Mouse (Mus musculus) urinary bladder, postnatal 4 days (tissue): Measurements from ENCODE around the gene Coro1c.

ENCODE experiments used
- DNase-seq, 2 experiments: peaks; one replicate each; pipeline ENCODE4 v3.0.0; 2021 to 2022; ENCODE audit warnings: low spot score in 2 of 2

The Coro1c gene

DNA sequence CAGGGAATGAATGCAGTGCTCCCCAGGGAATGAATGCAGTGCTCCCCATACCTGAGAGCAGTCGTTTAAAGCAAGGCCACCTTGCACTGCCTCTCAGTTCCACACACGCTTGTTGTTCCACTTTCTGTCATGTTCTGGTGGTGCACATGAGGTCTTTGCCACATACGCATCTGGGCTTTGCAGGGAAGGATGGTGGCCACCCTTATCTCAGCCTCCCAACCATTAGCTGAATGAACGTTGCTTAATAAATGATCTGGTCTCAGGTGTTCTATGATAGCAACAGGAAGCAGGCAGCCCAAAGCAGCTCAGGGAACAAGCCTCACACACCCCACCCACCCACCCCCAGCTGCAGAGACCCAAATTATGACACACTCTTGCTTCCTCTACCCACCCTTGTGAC is 16.1 kb upstream of the Coro1c start:
- no peak for DNase-seq

DNA sequence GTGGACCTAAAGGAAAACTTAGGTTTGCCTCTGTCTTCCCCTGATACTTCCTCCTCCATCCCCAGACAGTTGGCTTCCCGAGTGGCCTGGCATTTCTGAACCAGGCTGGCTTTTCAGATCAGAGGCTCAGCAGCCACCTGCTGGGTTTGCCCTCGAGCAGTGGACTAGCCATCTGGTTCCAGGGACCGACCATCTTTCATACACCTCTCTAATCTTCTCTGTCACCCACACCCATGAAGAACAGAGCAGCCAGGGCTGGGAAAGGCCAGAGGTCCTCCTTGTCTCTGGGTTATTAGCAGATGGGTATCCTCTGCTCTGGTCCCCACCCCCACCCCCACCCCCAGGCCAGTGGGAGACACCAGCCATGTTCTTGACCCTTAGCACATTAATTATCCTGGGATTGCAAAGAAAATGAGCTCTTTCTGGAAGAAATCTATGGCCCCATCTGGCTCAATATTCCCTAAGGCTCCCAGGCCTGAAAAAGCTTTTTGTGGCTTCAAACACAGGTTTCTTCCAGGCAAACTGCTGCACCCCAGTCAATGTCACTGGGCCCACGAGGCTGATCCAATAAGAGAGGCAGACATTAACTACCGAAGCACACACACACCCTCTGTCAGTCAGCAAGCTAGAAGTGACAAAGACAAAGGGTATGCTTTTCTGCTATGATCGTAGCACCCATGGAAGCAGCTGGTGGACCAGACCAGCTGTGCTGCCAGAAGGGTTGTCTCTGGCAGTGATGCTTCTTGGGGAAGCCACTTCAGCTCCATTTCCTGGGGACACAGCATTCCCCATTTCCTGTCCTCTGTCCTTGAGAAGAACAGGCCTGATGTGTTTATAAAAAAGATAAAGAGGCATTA is 13.0 kb upstream of the Coro1c start:
- no peak for DNase-seq

DNA sequence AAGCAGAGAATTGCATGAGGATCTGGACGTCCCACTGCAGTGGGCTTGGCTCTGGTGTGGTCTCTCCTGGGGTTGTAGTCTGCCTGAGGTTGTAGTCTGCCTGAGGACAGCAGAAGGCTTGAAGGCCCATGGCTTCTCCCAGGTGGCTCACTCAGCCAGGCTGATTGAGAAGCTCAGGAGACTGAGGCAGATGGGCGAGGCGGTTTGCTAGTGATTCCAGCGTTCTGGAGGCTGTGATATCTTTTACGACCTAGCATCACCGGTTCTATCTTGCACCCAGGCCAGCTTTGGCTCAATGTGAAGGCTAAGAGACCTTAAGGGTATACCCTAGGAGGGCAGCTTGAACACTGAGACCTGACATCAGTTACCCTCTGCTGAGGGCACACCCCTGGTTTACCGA is 10.5 kb upstream of the Coro1c start:
- DNase-seq = no peak

DNA sequence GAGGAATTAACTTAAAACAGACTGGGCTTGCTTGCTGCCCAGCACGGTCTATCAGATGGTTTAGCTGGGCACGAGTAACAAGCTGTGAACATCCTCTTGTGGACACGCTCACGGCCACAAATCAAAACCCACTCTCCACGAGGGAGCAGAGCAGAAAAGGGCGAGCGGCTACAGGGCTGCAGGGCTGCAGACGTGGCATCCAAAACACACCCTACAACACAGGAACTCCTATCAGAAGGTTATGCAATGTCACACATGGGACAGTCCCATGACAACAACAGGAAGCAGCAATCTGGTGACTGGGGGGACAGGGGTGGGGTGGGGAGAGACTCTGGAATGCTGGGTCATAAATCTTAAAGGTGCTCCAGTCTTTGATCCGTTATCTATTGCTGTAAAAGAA is 10.1 kb upstream of the Coro1c start:
- DNase-seq = no peak

DNA sequence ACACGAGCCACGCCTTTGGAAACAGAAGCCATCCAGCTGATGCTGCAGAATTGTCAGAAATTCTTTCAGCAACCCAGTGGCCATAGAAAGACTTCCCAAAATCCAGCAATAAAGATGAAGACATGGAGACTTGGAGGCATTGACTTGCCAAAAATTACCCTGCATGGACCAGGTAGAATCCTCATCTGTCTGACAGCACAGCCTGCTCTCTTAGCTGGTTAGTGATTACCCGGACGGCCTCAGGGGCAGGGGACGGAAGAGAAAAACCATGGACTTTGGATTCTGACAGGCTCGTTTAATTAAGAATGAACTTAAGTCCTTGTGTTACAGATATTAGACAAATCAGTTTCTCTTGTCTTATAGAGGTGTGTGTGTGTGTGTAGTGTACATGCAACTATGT is 2.1 kb upstream of the Coro1c start:
- DNase-seq = no peak

DNA sequence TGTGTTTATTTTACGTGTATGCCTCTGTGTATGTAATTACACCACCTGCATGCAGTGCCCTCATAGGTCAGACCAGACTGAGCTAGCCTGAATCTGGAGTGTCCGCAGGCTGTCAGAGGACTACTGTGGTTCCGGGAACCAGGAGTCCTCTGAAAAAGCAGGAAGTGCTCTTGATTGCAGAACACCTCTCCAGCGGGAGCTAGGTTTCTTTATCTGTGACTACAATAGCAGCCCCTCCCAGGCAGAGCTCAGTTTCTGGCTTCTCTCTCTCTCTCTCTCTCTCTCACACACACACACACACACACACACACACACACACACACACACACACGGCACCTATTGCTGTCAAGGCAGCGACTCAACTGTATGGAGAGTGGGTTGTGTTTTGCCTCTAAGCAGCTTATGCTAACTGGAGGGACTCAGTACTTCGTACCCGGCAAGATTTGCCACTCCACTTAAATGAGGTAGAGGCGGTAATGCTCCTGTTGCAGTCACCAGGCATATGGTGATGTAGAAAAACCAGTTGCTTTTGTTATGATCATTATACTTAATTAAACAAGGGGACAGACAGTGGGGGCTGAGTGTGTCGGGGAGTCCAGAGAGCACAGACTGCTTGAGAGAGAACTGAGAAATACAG is 1.6 kb upstream of the Coro1c start:
- no peak for DNase-seq

DNA sequence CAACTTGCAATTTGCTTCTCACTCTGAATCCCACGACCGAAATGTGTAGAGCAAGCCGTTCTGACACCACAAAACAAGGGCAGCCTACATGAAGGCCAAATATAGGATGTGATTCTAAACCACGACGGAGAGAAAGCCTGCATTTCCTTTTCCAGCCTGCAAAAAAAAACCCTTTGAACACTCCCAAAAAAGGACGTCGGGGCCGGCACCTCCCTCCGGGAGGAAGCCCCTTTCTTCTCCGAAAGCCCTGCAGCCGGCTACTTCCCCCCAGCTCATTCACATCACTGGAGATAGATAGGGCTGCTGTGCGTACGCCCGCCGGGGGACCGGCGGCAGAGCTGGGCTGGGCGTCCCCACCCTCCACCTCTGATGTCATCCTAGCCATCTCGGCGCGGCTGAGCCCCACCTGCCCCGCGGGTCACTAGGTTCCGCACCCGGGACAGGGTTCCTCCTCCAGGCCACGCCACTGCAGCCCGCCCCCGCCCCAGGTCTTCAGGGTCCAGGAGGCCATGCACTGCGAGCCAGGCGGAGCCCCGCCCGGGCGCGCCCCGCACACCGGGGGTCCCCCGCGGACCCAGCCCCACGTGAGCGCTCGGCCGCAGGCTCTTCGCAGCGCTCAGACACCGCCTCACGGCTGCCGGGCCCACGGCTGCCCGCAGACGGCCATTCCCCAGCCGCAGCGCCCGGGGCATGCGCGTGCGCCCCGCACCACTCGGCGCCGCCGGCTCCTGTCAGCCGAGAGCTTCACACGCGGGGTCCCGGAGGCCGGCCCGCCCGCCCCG is 581 bp downstream of the Coro1c start:
- peak in 1 of 2 experiments; percentile 52 for DNase-seq

DNA sequence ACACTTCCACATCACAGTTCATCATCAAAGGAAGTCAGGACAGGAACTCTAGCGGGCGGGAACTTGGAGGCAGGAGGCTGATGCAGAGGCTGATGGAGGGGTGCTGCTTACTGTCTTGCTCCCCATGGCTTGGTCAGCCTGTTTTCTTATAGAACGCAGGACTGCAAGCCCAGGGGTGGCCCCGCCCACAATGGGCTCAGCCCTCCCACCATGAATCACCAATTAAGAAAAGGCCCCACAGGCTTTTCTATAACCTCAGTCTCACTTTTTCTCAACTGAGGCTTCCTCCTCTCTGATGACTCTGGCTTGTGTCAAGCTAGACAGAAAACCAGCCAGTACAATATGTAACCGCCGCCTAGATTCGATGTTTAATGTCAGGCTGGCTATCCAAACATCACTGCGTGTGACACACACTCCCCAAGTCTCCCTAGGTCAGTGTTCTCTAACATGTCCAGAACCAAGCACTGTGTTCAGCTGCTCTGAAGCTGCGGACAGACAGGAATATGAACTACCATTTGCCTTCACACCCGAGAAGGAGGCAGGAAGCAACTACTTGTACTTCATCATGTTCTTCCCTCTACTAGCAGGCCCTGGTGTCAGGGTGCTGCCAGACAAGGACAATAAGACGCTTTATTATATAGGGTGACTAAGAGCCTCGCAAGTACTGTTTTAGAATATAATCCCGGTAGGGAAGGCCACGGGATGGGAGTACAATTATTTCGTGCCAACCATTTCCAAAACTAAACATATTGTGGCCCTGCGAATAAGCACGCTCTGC is 1.4 kb downstream of the Coro1c start:
- peak in 1 of 2 experiments; percentile 52 for DNase-seq

DNA sequence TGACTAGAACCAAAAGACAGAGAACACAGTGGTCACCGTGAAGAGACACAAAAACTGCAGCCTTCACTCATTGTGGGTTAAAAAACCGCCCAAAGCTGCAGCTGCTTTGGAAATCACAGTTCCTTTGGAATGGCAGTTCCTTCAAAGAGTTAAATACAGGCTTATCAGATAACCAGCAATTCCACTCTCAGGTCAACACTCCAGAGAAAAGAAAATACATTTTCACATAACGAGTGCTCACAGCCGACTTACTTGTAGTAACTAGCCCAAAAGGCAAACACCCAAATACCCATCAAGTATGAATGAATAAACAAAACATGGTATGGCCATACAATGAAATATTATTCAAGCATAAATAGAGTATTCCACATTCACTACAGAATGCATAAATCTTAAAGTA is 3.6 kb downstream of the Coro1c start:
- DNase-seq = no peak

DNA sequence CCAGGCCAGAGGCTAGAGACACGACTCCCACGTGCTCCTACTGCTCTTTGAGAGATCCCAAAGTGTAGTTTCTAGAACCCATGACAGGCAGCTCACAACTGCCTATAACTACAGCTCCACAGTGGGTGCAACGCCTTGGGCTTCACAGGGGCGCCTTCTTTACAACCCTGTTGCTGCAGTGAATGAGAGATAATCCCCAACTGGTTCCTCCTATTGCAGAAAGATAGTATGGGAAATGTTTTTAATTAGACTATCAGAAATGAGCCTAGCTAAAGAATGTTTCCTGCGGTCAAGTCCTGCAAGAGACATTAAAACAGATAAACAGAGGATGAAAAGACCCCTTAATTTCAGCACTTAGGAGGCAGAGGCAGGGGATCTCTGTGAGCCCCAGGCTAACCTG is 5.6 kb downstream of the Coro1c start:
- DNase-seq = no peak

DNA sequence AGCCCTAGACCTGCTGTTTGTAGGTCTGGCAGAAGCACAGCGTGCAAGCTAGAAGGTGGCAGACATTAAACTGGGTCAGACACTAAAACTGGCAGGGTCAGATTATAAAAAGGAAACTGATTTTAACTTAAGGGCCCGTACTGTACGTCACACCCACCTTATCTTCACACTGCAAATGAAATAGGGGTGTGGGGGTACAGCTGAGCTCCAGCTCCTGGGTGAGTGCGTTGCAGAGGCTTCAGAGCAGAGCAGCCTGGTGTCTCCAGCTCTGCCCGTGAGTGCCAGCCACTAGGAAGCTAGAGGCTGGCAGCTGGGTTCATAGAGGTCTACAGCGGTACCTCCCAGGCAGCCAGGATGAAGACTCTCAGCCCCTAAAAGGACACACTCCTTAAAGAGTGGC is 6.5 kb downstream of the Coro1c start:
- no peak for DNase-seq

DNA sequence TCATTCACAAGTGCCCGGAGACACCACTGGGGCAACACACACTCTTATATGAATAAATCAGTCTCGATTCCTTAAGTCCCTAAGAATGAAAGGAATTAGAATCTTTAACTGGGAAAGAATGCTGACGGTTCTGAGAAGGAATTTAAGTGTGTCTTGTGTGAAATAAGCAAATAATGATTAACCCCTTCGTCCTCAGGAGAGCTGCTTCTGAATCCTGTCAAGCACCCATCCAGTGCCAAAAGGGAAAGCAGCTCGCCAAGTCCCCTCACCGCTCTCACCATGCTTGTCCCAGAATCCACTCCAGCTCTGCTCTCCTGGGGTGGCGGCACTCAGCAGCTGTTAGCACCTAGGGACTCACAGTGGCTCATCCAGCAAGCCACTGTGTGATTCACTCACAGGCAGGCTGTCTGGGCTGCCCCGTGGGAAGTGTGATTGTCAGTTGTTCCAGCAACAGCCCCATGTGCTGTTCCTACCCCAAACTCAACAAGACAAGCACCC is 7.4 kb downstream of the Coro1c start:
- no peak for DNase-seq

DNA sequence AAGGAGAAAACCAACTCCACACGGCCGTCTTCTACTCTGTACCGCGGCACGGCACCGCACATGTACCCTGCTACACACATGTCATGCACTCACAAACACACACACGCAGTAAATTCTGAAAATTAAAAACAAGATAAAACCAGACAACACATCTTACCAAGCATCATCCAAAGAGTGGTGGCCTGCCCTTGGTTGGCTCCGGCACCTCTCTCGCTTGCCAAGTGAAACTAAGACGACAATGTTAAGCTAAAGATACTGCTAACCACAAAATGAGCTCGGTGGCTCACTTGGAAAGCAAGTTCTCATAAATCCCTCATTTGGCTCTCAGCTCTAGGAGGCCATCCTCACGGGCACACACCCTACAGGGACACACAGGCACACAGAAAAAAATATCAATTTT is 9.0 kb downstream of the Coro1c start:
- no peak for DNase-seq

DNA sequence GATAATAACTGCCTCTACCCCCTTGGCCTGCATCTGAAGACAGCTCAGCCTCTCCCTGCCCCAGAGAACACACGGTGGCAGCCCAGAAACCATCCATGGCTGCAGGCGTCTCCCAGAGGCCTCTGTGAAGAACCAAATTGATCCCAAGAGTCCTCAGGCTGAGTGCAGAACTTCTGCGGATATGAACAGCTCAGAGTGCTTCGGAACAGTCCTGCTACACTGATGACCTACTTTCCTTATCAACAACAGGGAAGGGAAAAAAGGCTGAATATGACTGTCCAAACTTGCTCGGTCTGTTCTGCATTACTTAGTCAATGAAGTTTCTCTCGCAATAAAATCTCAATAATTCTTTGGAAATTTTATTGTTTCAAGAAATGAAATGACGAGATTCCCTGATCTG is 16.6 kb downstream of the Coro1c start:
- no peak for DNase-seq

DNA sequence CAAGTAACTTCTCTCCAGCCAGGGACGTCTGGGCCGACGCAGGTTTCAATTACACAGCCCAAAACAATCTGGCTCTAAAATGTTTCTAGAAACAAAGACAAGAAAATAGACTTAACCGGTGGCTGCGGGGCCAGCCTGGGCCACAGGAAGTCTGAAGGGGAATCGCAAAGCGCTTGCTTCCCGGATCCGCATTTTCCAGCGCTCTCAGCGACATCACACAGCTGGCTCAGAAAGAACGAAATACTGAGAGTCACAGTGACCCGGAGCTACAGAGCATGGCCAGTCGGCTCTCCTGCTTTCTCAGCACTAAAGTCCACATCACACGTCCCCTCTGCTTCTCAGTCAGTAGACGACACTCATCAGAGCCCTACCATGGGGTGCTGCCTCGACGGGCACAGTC is 17.7 kb downstream of the Coro1c start:
- no peak for DNase-seq

DNA sequence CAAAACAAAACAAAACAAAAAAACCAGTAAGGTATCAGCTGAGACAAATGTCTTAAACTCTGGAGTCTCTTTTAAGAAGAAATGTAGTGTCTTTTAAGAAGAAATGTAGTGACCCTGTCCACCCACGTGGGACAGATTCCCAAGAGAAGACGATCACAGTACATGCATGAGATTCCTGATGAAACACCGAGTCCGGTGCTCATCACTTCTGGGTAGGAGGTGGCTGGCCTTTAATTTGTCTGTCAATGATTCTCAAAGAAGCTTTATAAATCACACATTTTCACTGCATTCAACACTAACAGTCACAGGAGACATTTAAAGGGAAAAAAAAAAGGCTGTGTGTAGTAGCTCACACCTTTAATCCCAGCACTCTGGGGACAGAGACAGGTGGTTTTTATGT is 18.6 kb downstream of the Coro1c start:
- DNase-seq = no peak

DNA sequence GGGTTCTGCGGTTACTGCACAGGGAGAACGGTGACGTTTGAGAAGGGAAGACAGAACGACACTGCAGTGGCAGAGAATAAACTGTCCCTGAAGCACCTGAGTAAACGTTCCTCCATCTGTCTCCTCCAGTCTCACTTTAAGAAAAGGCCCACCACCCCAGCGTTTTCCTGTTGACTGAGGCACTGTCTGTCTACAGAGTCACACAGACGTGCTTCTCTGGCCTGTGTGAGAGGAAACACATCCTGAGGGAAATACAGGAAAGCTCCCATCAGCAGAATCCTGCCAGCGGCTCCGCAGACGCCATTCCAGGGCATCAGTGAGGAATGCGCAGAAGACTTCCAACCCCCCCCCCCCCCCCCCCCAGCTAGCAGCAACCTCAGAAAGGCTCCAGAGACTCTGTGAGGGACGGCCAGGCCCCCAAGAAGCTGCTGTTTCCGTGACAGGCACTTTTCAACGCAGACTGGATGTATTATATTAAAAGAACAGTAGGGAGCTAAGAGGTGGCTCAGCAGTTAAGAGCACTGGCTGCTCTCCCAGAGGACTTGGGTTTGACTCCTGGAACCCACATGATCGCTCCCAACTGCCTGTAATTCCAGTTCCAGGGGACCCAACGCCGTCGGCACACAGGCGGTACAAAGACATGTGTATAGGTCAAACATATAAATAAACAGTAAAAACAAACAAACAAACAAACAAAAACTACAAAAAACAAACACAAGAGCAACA is 19.2 kb downstream of the Coro1c start:
- no peak for DNase-seq

DNA sequence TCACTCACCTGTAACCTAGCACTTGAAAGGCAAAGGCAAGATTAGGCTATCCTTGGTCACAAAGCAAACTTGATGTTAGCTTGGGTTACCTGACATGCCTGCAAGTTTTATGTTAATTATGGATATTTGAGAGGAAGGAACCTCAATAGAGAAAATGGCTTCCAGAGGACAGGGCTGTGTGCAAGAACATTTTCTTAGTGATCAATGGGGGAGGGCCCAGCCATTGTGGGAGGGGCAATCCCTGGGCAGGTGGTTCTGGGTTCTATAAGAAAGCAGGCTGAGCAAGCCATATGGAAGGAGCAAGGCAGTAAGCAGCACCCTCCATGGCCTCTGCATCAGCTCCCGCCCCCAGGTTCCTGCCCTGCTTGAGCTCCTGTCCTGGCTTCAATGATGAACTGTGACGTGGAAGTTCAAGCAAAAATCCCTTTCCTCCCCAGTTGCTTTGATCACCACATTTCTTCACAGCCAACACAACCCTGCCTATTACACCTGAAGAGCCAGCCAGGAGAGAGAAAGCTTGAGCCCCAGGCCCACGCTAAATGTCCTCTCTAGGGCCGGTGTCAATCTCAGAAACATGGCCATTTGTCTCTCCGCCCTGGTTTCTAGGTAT is 20.3 kb downstream of the Coro1c start:
- DNase-seq = no peak

DNA sequence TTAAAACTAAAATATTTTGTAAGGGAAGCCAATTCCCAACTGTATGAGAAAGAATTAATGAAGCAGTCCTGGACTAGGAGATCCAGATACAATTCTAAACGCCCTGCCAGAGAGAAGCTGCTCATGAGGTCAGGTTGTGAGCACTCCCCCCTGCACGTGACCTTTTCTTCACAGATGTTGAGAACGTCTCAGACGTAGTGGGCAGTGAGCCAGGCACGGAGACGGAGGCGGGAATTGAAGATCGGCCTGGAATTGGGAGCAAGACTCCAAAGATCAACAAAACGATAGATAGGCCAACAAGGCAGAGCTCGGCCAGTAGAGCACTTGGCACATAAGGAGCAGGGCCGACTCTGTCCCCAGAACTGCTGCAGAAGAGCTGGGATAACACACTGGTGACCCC is 21.4 kb downstream of the Coro1c start:
- DNase-seq = no peak

DNA sequence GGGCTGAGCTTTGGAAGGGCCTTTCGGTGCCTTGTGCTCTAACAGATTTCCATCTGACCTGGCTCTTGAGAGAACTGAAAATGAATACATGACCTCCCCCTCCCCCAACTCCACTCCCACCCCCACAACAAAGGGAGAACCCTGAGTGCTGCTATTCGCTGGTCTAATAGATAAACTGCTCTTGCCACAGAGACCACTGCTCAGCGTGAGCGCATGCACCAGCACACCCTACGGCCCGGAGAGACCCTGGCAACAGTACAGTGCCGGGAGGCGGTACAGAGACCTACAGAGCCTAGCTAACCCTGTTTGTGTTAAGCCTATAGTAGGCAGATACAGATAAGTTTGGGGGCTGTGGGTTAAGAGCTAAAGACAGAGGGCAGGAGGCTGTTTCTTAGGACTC is 22.9 kb downstream of the Coro1c start:
- no peak for DNase-seq

DNA sequence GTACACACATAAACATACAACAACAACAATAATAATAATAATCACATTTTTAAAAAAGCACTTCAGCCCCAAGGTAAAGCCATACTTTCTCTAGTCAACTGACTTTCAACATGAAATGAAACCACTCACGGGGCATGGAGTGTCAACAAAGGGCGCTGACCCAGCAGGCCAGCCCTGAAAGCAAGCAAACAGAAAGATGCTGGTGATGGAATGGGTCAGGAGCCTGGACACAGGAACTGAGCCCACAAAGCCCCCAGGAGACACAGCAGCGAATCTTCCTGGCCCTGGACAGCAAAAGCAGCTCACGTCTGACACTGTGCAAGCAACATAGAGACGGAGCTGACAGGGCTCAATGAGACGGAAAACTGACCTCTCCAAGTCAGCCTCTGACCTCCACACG is 23.8 kb downstream of the Coro1c start:
- DNase-seq = no peak
